Mouse (Mus musculus) layer of hippocampus, adult 2 months (tissue): ENCODE results near the gene Cpeb4. TPM values are rescaled to one million over a fixed set of nuclear protein-coding genes. Genes with fewer than 3 reads are reported as not detected.
A peak's percentile ranks its signal among the peaks of the same experiment; 100 is the strongest.

Experiments used
- DNase-seq, 2 experiments: peaks; one replicate each; pipeline ENCODE4 v3.0.0; 2022; ENCODE audit warnings: low spot score in 2 of 2
- H3K27ac ChIP-seq: fragments of 200-600 bp; 2 replicates; pipeline ENCODE4 v1.8.1; 2022
- H3K4me3 ChIP-seq: fragments of 200-600 bp; 2 replicates; pipeline ENCODE4 v1.8.1; 2022; ENCODE audit warnings: mild to moderate bottlenecking
- CTCF ChIP-seq: fragments of 200-600 bp; conservative IDR thresholded peaks from 2 replicates; pipeline ENCODE4 v1.8.1; 2022; ENCODE audit warnings: antibody characterized with exemption, mild to moderate bottlenecking, moderate library complexity
- total RNA-seq, 2 experiments: library from RNA; stranded (reverse); gene quantifications; 2 replicates each; pipeline ENCODE4 v1.2.3; 2021

Gene Cpeb4
- total RNA-seq, 2 experiments from 2014 or later: 153 to 156 TPM

DNA sequence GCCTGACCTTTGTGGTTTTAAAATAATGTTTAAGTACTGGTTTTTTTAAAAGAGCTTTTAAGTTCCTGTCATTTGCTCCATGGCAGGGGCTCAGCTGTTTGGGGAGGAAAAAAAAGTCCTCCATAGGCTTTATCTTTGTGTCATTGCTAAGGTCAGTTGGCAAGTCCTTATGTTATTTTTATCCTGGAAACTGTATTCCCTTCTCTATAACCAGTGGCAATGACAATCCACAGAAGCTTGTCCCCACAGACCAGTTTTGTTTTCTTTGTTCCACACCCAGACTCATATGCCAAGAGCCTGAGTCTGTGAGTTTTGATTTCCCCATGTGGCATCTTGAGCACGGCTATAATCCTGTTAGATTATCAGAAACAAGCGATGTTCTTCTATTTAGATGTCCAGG is 21.6 kb downstream of the Cpeb4 start:
- no peak for DNase-seq
- Histone ChIP-seq H3K4me3 (no peak overlapping the region), H3K27ac (peak overlapping the region; percentile 5; the same call in 1 of the 2 replicates)
- TF ChIP-seq CTCF: no peak

DNA sequence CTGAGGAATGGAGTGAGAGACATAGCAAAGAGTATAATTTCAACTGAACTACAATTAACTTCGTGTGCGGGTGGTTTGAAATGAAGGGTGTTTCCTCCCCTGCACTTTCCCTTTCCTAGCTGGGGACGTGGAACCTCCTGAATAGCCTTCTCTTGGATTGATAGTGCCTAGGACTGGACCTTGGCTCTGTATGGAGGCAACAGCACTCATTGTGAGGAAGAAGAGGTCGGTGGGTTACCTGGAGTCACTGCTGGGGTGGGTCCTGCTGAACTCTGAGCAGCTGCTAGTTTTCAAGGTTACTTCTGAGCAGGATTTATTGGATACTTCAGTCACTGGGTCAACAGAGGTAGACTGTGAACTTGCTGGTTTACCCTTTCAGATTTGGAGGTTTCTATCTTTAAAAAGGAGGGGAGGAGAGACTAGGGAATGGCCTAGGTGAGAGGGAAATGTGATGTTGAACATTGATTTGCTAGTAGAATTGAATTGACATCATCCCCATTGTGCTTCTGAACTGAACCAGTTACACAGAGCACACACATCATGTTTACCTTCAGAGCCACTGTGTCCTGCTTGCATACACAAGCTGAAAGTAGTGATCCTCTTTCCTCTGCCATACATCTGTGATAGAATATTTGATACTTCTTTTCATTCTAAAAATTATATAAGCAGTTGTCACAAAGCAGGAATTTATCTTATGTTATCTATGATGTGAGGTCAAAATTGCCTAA is 24.2 kb downstream of the Cpeb4 start:
- DNase-seq: no peak
- no peak overlapping the region; the same call in 1 of the 2 replicates for H3K27ac ChIP-seq
- H3K4me3 ChIP-seq: no peak overlapping the region
- no peak for TF ChIP-seq CTCF

DNA sequence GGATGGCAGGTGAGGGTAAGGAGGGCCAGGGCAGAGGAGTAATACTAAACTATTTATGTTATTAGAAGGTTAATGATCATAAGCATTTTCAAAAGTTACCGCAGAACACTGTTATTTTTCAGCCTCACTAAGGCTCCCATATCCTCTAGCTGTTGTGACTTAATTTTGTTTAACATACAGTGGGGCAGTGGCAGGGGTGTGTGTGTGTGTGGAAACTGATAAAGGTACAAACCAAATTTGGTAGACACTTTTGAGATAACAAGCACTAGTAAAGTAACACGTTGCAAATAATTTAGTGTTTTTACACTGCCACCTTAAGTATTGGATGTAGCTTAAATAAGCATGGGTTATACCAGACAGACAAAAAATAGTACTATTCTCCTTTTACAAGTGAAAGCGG is 24.9 kb downstream of the Cpeb4 start:
- DNase-seq: no peak
- H3K27ac ChIP-seq: no peak overlapping the region
- no peak overlapping the region for H3K4me3 ChIP-seq
- TF ChIP-seq CTCF: no peak

DNA sequence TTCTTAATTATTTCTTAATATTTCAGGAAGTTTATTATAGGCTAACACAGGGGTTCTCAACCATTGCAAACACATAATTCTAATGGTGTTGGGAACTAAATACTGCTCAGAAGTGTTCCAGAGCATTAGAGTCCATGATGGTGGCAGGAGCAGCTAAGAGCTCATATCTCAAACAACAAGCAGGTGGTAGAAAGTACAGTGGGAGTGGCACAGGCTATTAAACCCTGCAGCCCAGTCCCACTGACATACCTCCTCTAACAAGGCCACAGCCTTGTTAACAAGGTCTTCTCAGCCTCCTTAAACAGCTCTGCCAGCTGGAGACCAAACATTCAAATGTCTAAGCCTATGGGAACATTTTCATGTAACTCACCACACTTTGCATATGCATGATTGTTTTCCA is 27.2 kb downstream of the Cpeb4 start:
- DNase-seq: no peak
- TF ChIP-seq CTCF: no peak
- Histone ChIP-seq H3K27ac (no peak overlapping the region), H3K4me3 (no peak overlapping the region)

DNA sequence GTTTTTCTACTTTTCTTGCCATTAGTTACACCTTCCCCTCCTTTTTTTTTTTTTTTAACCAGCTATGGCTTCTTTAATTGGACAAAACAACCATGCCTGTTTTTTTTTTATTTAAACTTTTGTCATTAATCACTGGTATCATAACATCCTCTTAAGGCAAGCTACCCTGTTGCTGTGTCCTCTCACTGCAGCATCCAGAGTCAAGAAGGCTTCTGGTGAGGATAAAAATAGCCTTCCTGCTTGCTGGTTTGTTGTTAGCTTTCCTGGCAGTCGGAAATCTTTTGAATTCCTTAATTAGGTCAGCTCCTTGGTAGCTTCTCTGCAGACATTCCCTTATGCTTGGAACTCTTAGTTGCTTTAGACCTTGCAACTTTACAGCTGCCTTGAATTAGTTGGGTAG is 28.7 kb downstream of the Cpeb4 start:
- H3K4me3 ChIP-seq: peak overlapping the region; percentile 1; the same call in 1 of the 2 replicates
- peak overlapping the region; percentile 40 for H3K27ac ChIP-seq
- no peak for TF ChIP-seq CTCF
- no peak for DNase-seq

DNA sequence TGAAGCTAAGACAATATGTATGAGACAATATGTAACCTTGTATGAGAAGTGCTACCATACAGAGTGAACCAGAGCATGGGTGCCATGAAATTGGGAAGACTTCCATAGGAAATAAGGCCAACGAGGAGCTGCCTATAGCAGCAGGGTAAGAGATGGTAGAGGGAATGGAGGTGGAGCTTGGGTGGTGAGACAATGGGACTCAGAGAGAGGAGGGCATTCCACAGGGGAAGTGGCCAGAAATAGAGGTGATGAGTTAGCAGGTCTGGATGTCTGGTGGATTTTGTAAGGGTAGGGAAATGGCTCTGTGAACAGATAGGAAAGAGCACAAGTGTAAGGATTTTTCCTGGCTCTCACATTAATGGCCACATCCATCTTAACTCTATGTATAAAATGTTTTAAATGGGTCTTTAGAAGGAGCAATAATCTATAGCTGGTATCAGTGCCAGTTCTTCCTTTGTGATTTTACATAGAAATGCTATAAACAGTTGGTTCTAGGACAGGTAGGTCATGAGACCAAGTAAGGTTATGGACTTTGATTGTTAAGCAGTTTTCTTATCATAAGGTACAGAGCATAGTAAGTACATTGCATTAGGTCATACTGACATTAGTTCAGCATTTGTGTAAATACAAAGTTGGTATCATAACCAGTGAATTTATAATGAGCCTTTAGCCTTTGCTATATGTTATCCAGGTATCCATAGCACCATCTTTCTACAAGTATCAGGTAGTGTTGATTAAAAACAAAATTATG is 30.4 kb downstream of the Cpeb4 start:
- Histone ChIP-seq H3K27ac (peak overlapping the region; percentile 40; the same call in 1 of the 2 replicates), H3K4me3 (no peak overlapping the region)
- TF ChIP-seq CTCF: no peak
- DNase-seq: no peak

DNA sequence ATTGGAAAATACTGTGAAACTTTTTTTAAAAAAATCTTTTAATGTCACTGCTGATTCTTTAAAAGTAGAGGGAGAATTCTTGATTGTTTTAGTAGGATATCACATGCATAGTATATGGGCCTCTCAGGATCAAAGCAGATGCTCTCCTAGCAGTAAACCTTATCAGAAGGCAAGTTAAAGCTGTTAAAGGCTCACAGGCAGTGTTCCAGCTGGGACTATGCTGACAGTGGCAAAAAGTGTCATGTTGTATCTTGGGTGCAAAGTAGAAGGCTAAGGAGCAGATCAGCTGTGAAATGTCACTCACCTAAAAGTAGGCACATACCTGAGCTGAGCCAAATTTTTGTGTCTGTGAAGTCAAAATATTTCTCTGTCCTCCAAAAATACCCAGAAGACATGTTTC is 34.5 kb downstream of the Cpeb4 start:
- no peak for DNase-seq
- no peak overlapping the region for H3K4me3 ChIP-seq
- TF ChIP-seq CTCF: no peak
- H3K27ac ChIP-seq: peak overlapping the region; percentile 59

DNA sequence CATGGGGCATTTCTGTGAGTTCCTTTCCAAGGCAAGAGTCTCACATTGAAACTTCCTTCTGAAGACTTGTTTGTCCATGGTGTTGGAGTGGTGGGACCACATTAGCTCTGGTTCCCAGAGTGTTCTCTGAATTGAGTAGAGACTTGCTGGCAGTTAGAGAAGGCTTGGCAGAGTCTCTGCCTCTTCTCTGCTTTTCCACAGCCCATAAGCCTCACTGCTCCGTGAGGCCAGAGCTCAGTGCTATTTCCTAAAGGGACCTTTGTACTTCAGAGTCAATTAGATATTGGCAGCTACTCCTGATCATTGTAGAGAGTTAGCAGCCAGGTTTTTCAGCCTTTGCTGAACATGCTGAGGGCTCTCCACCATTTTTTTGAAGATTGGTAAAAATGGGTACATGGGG is 35.6 kb downstream of the Cpeb4 start:
- no peak for TF ChIP-seq CTCF
- H3K4me3 ChIP-seq: no peak overlapping the region
- H3K27ac ChIP-seq: peak overlapping the region; percentile 59
- DNase-seq: peak in 1 of 2 experiments; percentile 27

DNA sequence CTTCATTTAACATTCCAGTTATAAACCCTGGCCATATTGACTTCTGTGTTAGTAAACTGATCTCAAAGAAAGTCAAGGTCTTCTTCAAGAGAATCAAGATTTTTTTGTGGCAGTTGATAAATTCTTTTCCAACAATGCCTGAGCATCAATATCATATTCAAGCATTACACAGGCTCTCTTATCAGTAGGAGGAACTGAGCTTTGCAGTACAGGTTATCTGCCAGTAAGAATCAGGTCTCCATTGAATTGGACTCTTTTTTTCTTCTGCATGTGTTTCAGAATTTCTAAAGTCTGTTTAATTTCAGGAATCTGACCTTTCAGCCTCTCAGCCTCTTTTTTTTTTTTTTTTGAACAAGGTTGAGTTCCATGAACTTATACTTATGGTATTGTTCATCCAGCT is 40.9 kb downstream of the Cpeb4 start:
- TF ChIP-seq CTCF: no peak
- Histone ChIP-seq H3K4me3 (no peak overlapping the region), H3K27ac (no peak overlapping the region)
- DNase-seq: no peak

DNA sequence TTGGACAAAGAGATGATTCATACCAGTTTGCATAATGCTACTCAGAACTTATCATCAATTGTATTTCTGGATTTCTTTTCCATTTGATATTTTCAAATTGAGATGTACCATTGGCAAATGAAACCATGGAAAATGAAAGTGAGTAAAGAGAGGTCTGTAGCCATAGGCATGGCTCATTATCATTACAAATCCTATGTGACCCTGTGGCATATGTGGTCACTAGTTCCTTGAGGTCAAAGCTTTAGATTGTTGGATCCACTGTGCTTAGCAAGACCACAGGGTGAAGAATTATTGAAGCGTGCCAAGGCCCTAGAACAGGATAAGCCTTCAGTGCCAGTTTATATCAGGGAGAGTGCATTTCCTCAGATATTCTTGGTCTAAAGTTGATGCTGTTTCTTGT is 45.8 kb downstream of the Cpeb4 start:
- no peak overlapping the region for H3K4me3 ChIP-seq
- H3K27ac ChIP-seq: peak overlapping the region; percentile 9; the same call in 1 of the 2 replicates
- no peak for TF ChIP-seq CTCF
- no peak for DNase-seq

DNA sequence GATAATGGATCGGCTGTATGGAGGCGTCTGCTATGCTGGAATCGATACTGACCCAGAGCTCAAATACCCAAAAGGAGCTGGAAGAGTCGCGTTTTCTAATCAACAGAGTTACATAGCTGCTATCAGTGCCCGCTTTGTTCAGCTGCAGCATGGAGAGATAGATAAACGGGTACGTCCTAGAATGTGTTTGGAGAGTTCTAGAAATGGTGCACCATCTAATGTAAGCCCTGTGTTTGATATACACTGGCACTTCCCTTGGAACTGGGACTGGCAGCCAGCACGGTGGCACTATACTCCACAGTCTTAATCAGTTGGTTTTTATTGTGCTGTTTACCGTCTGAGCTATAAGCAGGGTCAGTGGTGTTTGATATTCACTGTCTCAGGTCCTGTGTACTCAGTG is 58.0 kb downstream of the Cpeb4 start:
- Histone ChIP-seq H3K4me3 (no peak overlapping the region), H3K27ac (no peak overlapping the region)
- DNase-seq: no peak
- TF ChIP-seq CTCF: no peak

DNA sequence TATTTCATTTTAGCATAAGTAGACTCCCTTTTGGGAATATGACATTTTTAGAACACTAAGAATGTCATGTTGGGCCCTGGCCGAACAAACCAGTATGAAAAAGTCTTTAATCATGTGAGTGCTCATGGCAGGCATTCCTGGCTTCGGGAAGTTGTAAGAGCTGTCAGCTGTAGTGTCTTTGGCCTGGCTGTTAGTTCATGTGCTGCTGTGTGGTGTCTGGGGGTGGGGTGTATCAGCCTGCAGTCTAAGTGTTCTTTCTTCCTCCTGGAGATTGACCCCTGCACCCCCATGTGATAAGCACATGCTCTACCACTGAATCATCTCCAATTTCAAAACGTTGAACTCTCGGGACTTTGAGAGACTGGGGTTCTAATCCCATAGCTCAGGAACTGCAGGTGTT is 63.6 kb downstream of the Cpeb4 start:
- DNase-seq: no peak
- Histone ChIP-seq H3K27ac (no peak overlapping the region), H3K4me3 (no peak overlapping the region)
- TF ChIP-seq CTCF: no peak

DNA sequence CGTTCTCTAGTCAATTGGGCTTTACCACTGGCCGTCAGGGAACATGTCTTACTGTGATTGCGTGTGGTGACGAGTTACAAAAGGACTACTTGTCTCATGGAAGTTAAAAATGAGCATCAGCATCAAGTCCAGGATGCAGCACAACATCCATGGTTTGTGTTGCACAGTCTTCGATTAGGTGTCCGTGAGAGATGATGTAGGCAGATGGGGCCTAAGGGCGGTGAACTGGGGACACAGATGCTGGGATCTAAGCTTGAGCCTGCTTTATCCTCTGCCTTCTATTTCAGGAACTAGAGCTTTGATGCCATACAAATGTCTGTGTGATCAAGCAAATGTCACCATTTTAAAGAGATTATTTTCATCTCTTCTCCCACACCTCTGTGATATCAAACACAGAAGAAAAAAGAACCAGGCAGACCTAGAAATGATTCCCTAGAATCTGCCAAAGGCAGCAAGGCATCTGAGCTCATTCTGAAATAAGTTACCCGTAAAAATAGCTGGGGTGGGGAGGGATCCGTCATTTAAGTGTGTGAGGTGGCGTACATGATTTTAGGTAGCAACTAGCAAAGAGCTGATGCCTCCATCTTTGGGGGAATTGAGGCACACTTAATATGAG is 65.0 kb downstream of the Cpeb4 start:
- no peak for DNase-seq
- Histone ChIP-seq H3K4me3 (no peak overlapping the region), H3K27ac (peak overlapping the region; percentile 54; the same call in 1 of the 2 replicates)
- no peak for TF ChIP-seq CTCF
